Mouse (Mus musculus) intestine, embryonic 16.5 days (tissue): Measurements from ENCODE around the gene Fgr. TPM values are rescaled to one million over a fixed set of nuclear protein-coding genes. Genes with fewer than 3 reads are reported as not detected.
"Not testable (repeated sequence)": the region's sequence is repeated elsewhere in the genome, so short reads cannot be mapped to it uniquely, and the experiment has no call there.

Experiments
- ATAC-seq: fragments of 200-750 bp; cut with Nextera tagmentation; 2 replicates; pipeline ENCODE4 v1.8.0; 2017; ENCODE audit warnings: moderate TSS enrichment, moderate library complexity
- H3K27ac ChIP-seq: fragments of 300-500 bp; sonication (generic); 2 replicates; pipeline ENCODE4 v1.5.1; 2014; ENCODE audit warnings: mild to moderate bottlenecking, low read length
- H3K27me3 ChIP-seq: fragments of 300-500 bp; sonication (generic); replicated peaks from 2 replicates; pipeline ENCODE4 v1.6.1; 2014; ENCODE audit warnings: low read length, control low read depth, mixed read lengths; ENCODE audit not compliant: control insufficient read depth, insufficient read depth
- H3K36me3 ChIP-seq: fragments of 300-500 bp; sonication (generic); 2 replicates; pipeline ENCODE4 v1.6.1; 2014; ENCODE audit warnings: low read length, control low read depth; ENCODE audit not compliant: control insufficient read depth, insufficient read depth
- H3K4me1 ChIP-seq: fragments of 300-500 bp; sonication (generic); 2 replicates; pipeline ENCODE4 v1.6.1; 2014; ENCODE audit warnings: low read length, control low read depth, mixed read lengths; ENCODE audit not compliant: control insufficient read depth, insufficient read depth
- H3K4me2 ChIP-seq: fragments of 300-500 bp; sonication (generic); 2 replicates; pipeline ENCODE4 v1.6.1; 2014; ENCODE audit warnings: low read depth, low read length, control low read depth
- H3K4me3 ChIP-seq: fragments of 300-500 bp; sonication (generic); 2 replicates; pipeline ENCODE4 v1.5.1; 2014; ENCODE audit warnings: mild to moderate bottlenecking, low read length
- H3K9ac ChIP-seq: fragments of 300-500 bp; sonication (generic); 2 replicates; pipeline ENCODE4 v1.6.1; 2014; ENCODE audit warnings: low read depth, low read length
- H3K9me3 ChIP-seq: fragments of 300-500 bp; sonication (generic); 2 replicates; pipeline ENCODE4 v1.6.1; 2016; ENCODE audit warnings: low read length, control low read depth; ENCODE audit not compliant: control insufficient read depth
- WGBS: fragments of 180-500 bp; shearing (Covaris S2); extraction: QIAGEN DNeasy Blood & Tissue Kit; methylation state at CpG from one replicate; pipeline ENCODE4 v1.1.7; 2014; 5-methylcytosine and 5-hydroxymethylcytosine counted together
- polyA plus RNA-seq: library from polyadenylated mRNA; unstranded; fragments of >200 nt; fragmentation: Nextera tagmentation; extraction: Ambion mirVana; gene quantifications from 2 replicates; pipeline ENCODE4 v1.2.1, GENCODE M21; 2015

Gene Fgr
- 3.1 and 3.5 TPM in 2 replicates for polyA plus RNA-seq

- peak within 1 kb of the TSS; percentile 64 for H3K4me2 ChIP-seq
- no peaks in the 10 kb centered on the region for H3K36me3 ChIP-seq
- H3K27me3 ChIP-seq: peaks cover 5% of the 10 kb centered on the region; the same call in 1 of the 2 replicates
- peak within 1 kb of the TSS; percentile 52; the same call in 1 of the 2 replicates for H3K27ac ChIP-seq
- WGBS: 13% methylated on average over 21 of the region's 21 CpGs
- no peaks in the 10 kb centered on the region for H3K9me3 ChIP-seq
- H3K4me1 ChIP-seq: peaks cover 26% of the 10 kb centered on the region
- peak within 1 kb of the TSS; percentile 63 for H3K9ac ChIP-seq
- peak within 1 kb of the TSS; percentile 43 for H3K4me3 ChIP-seq
- ATAC-seq: peak; percentile 86
These were observed at the start of gene Fgr for GRCm38 (mm10) chr4:132973814-132974398. TSS of gene Fgr (plus strand) at chr4:132974095.

- not testable (repeated sequence) for H3K36me3 ChIP-seq, H3K4me2 ChIP-seq, H3K4me1 ChIP-seq, ATAC-seq, H3K27me3 ChIP-seq, H3K9ac ChIP-seq, H3K4me3 ChIP-seq, H3K9me3 ChIP-seq
- WGBS: 51% methylated on average over 2 of the region's 2 CpGs
- H3K27ac ChIP-seq: peak overlapping the region; percentile 5; the same call in 1 of the 2 replicates
These were observed 47.4 kb upstream of the Fgr start for GRCm38 (mm10) chr4:132926520-132926919.

GRCm38 (mm10) chr4:132930784-132931183, 43.1 kb upstream of the Fgr start:
- Histone ChIP-seq H3K27ac (no peak overlapping the region), H3K4me3 (no peak overlapping the region), H3K4me2 (no peak overlapping the region), H3K9ac (no peak overlapping the region), H3K4me1 (peaks cover 8% of the 10 kb centered on the region), H3K9me3 (no peaks in the 10 kb centered on the region), H3K36me3 (no peaks in the 10 kb centered on the region), H3K27me3 (no peaks in the 10 kb centered on the region)
- no peak for ATAC-seq
- WGBS: 12% methylated on average over 8 of the region's 8 CpGs

GRCm38 (mm10) chr4:132932752-132933404, 41.0 kb upstream of the Fgr start:
- no peak for ATAC-seq
- Histone ChIP-seq H3K9ac (no peak overlapping the region), H3K27me3 (no peaks in the 10 kb centered on the region), H3K4me2 (no peak overlapping the region), H3K27ac (no peak overlapping the region), H3K4me3 (no peak overlapping the region), H3K36me3 (no peaks in the 10 kb centered on the region), H3K4me1 (peaks cover 8% of the 10 kb centered on the region), H3K9me3 (no peaks in the 10 kb centered on the region)
- WGBS: 84% methylated on average over 4 of the region's 4 CpGs

GRCm38 (mm10) chr4:132934639-132935038, 39.3 kb upstream of the Fgr start:
- Histone ChIP-seq H3K4me2 (no peak overlapping the region), H3K9ac (0 out of 2 replicates have a peak overlapping the region, but pooled peaks have one; percentile 24), H3K9me3 (no peaks in the 10 kb centered on the region), H3K4me1 (peaks cover 8% of the 10 kb centered on the region), H3K4me3 (no peak overlapping the region), H3K36me3 (no peaks in the 10 kb centered on the region), H3K27me3 (no peaks in the 10 kb centered on the region), H3K27ac (no peak overlapping the region)
- 23% methylated on average over 7 of the region's 7 CpGs for WGBS
- ATAC-seq: peak; percentile 64

GRCm38 (mm10) chr4:132938181-132938941, 35.5 kb upstream of the Fgr start:
- ATAC-seq: no peak
- H3K4me3 ChIP-seq: no peak overlapping the region
- peak overlapping the region; percentile 33 for H3K27ac ChIP-seq
- WGBS: 54% methylated on average over 12 of the region's 12 CpGs
- 0 out of 2 replicates have a peak overlapping the region, but pooled peaks have one; percentile 3 for H3K4me2 ChIP-seq
- H3K9me3 ChIP-seq: no peaks in the 10 kb centered on the region
- peaks cover 8% of the 10 kb centered on the region for H3K4me1 ChIP-seq
- peak overlapping the region; percentile 45; the same call in 1 of the 2 replicates for H3K9ac ChIP-seq
- H3K36me3 ChIP-seq: no peaks in the 10 kb centered on the region
- H3K27me3 ChIP-seq: no peaks in the 10 kb centered on the region

- H3K36me3 ChIP-seq: no peaks in the 10 kb centered on the region
- H3K9me3 ChIP-seq: no peaks in the 10 kb centered on the region
- H3K9ac ChIP-seq: no peak overlapping the region
- H3K4me3 ChIP-seq: no peak overlapping the region
- peak overlapping the region; percentile 24; the same call in 1 of the 2 replicates for H3K4me2 ChIP-seq
- H3K4me1 ChIP-seq: peaks cover 4% of the 10 kb centered on the region
- no peak for ATAC-seq
- no peaks in the 10 kb centered on the region for H3K27me3 ChIP-seq
- 24% methylated on average over 22 of the region's 22 CpGs for WGBS
- H3K27ac ChIP-seq: no peak overlapping the region
These were observed 34.3 kb upstream of the Fgr start for GRCm38 (mm10) chr4:132939421-132940127.

GRCm38 (mm10) chr4:132941012-132941729, 32.7 kb upstream of the Fgr start:
- Histone ChIP-seq H3K4me3 (no peak overlapping the region), H3K36me3 (no peaks in the 10 kb centered on the region), H3K9me3 (no peaks in the 10 kb centered on the region), H3K9ac (no peak overlapping the region), H3K27ac (no peak overlapping the region), H3K27me3 (no peaks in the 10 kb centered on the region), H3K4me2 (no peak overlapping the region), H3K4me1 (peaks cover 13% of the 10 kb centered on the region)
- 46% methylated on average over 23 of the region's 23 CpGs for WGBS
- ATAC-seq: peak; percentile 39
